Mouse (Mus musculus): ENCODE measurements around the gene Ccdc185. TPM values are rescaled to one million over a fixed set of nuclear protein-coding genes. Genes with fewer than 3 reads are reported as not detected.
A peak's percentile ranks its signal among the peaks of the same experiment; 100 is the strongest.

Ccdc185 gene
- polyA plus RNA-seq, 1 experiment from 2014 or later = not detected

- H3K4me2 ChIP-seq (ENCODE audit: low read length) = no peak overlapping the region
- H3K27me3 ChIP-seq (ENCODE audit: control insufficient read depth, insufficient read depth, low read length) = no peaks in the 10 kb centered on the region
- ATAC-seq (ENCODE audit: insufficient number of reproducible peaks, insufficient read depth, low FRiP score, low read depth) = no peak
- H3K4me1 ChIP-seq (ENCODE audit: control insufficient read depth in 2 of 2, insufficient read depth in 2 of 2, low read length in 2 of 2) = peaks cover 0 to 3% of the 10 kb centered on the region in 2 experiments; a peak in 1 of 4 replicates
- H3K9ac ChIP-seq (ENCODE audit: low read length) = no peak overlapping the region
- H3K9me3 ChIP-seq (ENCODE audit: control insufficient read depth, low read length) = no peaks in the 10 kb centered on the region
- no peak overlapping the region for H3K27ac ChIP-seq (replicated peaks in 1 of 2; ENCODE audit: control insufficient read depth in 1 of 2, insufficient read depth in 1 of 2, low read depth in 2 of 2, low read length in 2 of 2)
- 85% methylated on average over 3 of the region's 3 CpGs for WGBS
- no peaks in the 10 kb centered on the region for H3K36me3 ChIP-seq (ENCODE audit: control insufficient read depth, insufficient read depth, low read length)
- no peak overlapping the region for H3K4me3 ChIP-seq (ENCODE audit: control insufficient read depth in 1 of 2, insufficient read depth in 1 of 2, low read depth in 1 of 2, low read length in 2 of 2)
Measured at GRCm38 (mm10) chr1:182784784-182785183, 35.8 kb upstream of the Ccdc185 start.

GRCm38 (mm10) chr1:182783774-182784173 is 34.8 kb upstream of the Ccdc185 start:
- Histone ChIP-seq H3K4me3 (ENCODE audit: control insufficient read depth in 1 of 2, insufficient read depth in 1 of 2, low read depth in 1 of 2, low read length in 2 of 2) (no peak overlapping the region), H3K27me3 (ENCODE audit: control insufficient read depth, insufficient read depth, low read length) (no peaks in the 10 kb centered on the region), H3K9me3 (ENCODE audit: control insufficient read depth, low read length) (no peaks in the 10 kb centered on the region), H3K9ac (ENCODE audit: low read length) (no peak overlapping the region), H3K4me2 (ENCODE audit: low read length) (no peak overlapping the region), H3K27ac (replicated peaks in 1 of 2; ENCODE audit: control insufficient read depth in 1 of 2, insufficient read depth in 1 of 2, low read depth in 2 of 2, low read length in 2 of 2) (no peak overlapping the region), H3K4me1 (ENCODE audit: control insufficient read depth in 2 of 2, insufficient read depth in 2 of 2, low read length in 2 of 2) (peaks cover 0 to 4% of the 10 kb centered on the region in 2 experiments; a peak in 2 of 4 replicates), H3K36me3 (ENCODE audit: control insufficient read depth, insufficient read depth, low read length) (no peaks in the 10 kb centered on the region)
- WGBS = 83% methylated on average over 7 of the region's 7 CpGs
- ATAC-seq (ENCODE audit: insufficient number of reproducible peaks, insufficient read depth, low FRiP score, low read depth) = no peak

- WGBS = 74% methylated on average over 6 of the region's 6 CpGs
- no peak overlapping the region for H3K27ac ChIP-seq (replicated peaks in 1 of 2; ENCODE audit: control insufficient read depth in 1 of 2, insufficient read depth in 1 of 2, low read depth in 2 of 2, low read length in 2 of 2)
- ATAC-seq (ENCODE audit: insufficient number of reproducible peaks, insufficient read depth, low FRiP score, low read depth) = no peak
Measured at GRCm38 (mm10) chr1:182779024-182779520, 30.1 kb upstream of the Ccdc185 start.

GRCm38 (mm10) chr1:182778225-182778624 is 29.2 kb upstream of the Ccdc185 start:
- Histone ChIP-seq H3K4me1 (ENCODE audit: control insufficient read depth in 2 of 2, insufficient read depth in 2 of 2, low read length in 2 of 2) (peaks cover 0 to 11% of the 10 kb centered on the region in 2 experiments; a peak in 3 of 4 replicates), H3K27ac (replicated peaks in 1 of 2; ENCODE audit: control insufficient read depth in 1 of 2, insufficient read depth in 1 of 2, low read depth in 2 of 2, low read length in 2 of 2) (no peak overlapping the region), H3K9ac (ENCODE audit: low read length) (no peak overlapping the region), H3K4me3 (ENCODE audit: control insufficient read depth in 1 of 2, insufficient read depth in 1 of 2, low read depth in 1 of 2, low read length in 2 of 2) (no peak overlapping the region), H3K9me3 (ENCODE audit: control insufficient read depth, low read length) (no peaks in the 10 kb centered on the region), H3K36me3 (ENCODE audit: control insufficient read depth, insufficient read depth, low read length) (no peaks in the 10 kb centered on the region), H3K4me2 (ENCODE audit: low read length) (no peak overlapping the region), H3K27me3 (ENCODE audit: control insufficient read depth, insufficient read depth, low read length) (no peaks in the 10 kb centered on the region)
- 59% methylated on average over 13 of the region's 13 CpGs for WGBS
- no peak for ATAC-seq (ENCODE audit: insufficient number of reproducible peaks, insufficient read depth, low FRiP score, low read depth)

More at GRCm38 (mm10) chr1:182779024-182779520, 30.1 kb upstream of the Ccdc185 start:
- no peak overlapping the region for H3K4me3 ChIP-seq (ENCODE audit: control insufficient read depth in 1 of 2, insufficient read depth in 1 of 2, low read depth in 1 of 2, low read length in 2 of 2)
- no peaks in the 10 kb centered on the region for H3K9me3 ChIP-seq (ENCODE audit: control insufficient read depth, low read length)
- no peaks in the 10 kb centered on the region for H3K36me3 ChIP-seq (ENCODE audit: control insufficient read depth, insufficient read depth, low read length)
- no peak overlapping the region for H3K9ac ChIP-seq (ENCODE audit: low read length)
- no peak overlapping the region for H3K4me2 ChIP-seq (ENCODE audit: low read length)
- no peaks in the 10 kb centered on the region for H3K27me3 ChIP-seq (ENCODE audit: control insufficient read depth, insufficient read depth, low read length)
- H3K4me1 ChIP-seq (ENCODE audit: control insufficient read depth in 2 of 2, insufficient read depth in 2 of 2, low read length in 2 of 2) = peaks cover 0 to 11% of the 10 kb centered on the region in 2 experiments; a peak in 3 of 4 replicates

GRCm38 (mm10) chr1:182776749-182777410 is 27.9 kb upstream of the Ccdc185 start:
- Histone ChIP-seq H3K27ac (replicated peaks in 1 of 2; ENCODE audit: control insufficient read depth in 1 of 2, insufficient read depth in 1 of 2, low read depth in 2 of 2, low read length in 2 of 2) (no peak overlapping the region), H3K36me3 (ENCODE audit: control insufficient read depth, insufficient read depth, low read length) (no peaks in the 10 kb centered on the region), H3K9ac (ENCODE audit: low read length) (no peak overlapping the region), H3K4me1 (ENCODE audit: control insufficient read depth in 2 of 2, insufficient read depth in 2 of 2, low read length in 2 of 2) (peaks cover 0 to 11% of the 10 kb centered on the region in 2 experiments; a peak in 3 of 4 replicates), H3K27me3 (ENCODE audit: control insufficient read depth, insufficient read depth, low read length) (no peaks in the 10 kb centered on the region), H3K4me2 (ENCODE audit: low read length) (no peak overlapping the region), H3K9me3 (ENCODE audit: control insufficient read depth, low read length) (no peaks in the 10 kb centered on the region), H3K4me3 (ENCODE audit: control insufficient read depth in 1 of 2, insufficient read depth in 1 of 2, low read depth in 1 of 2, low read length in 2 of 2) (no peak overlapping the region)
- WGBS = 66% methylated on average over 10 of the region's 10 CpGs
- no peak for ATAC-seq (ENCODE audit: insufficient number of reproducible peaks, insufficient read depth, low FRiP score, low read depth)

- Histone ChIP-seq H3K27me3 (ENCODE audit: control insufficient read depth, insufficient read depth, low read length) (no peaks in the 10 kb centered on the region), H3K4me2 (ENCODE audit: low read length) (no peak overlapping the region), H3K9ac (ENCODE audit: low read length) (no peak overlapping the region), H3K9me3 (ENCODE audit: control insufficient read depth, low read length) (no peaks in the 10 kb centered on the region), H3K36me3 (ENCODE audit: control insufficient read depth, insufficient read depth, low read length) (no peaks in the 10 kb centered on the region), H3K4me1 (ENCODE audit: control insufficient read depth in 2 of 2, insufficient read depth in 2 of 2, low read length in 2 of 2) (peaks cover 0 to 11% of the 10 kb centered on the region in 2 experiments; a peak in 3 of 4 replicates), H3K4me3 (ENCODE audit: control insufficient read depth in 1 of 2, insufficient read depth in 1 of 2, low read depth in 1 of 2, low read length in 2 of 2) (no peak overlapping the region), H3K27ac (replicated peaks in 1 of 2; ENCODE audit: control insufficient read depth in 1 of 2, insufficient read depth in 1 of 2, low read depth in 2 of 2, low read length in 2 of 2) (no peak overlapping the region)
- ATAC-seq (ENCODE audit: insufficient number of reproducible peaks, insufficient read depth, low FRiP score, low read depth) = no peak
- WGBS = 83% methylated on average over 7 of the region's 7 CpGs
Measured at GRCm38 (mm10) chr1:182775576-182775975, 26.6 kb upstream of the Ccdc185 start.

GRCm38 (mm10) chr1:182764541-182765281 is 15.7 kb upstream of the Ccdc185 start:
- 5% methylated on average over 27 of the region's 27 CpGs for WGBS
- peak overlapping the region; percentile 72 for H3K9ac ChIP-seq (ENCODE audit: low read length)
- no peak overlapping the region for H3K27ac ChIP-seq (replicated peaks in 1 of 2; ENCODE audit: control insufficient read depth in 1 of 2, insufficient read depth in 1 of 2, low read depth in 2 of 2, low read length in 2 of 2)
- peak overlapping the region; percentile 96 for H3K4me2 ChIP-seq (ENCODE audit: low read length)
- peak; percentile 43; the same call in 1 of the 2 replicates for ATAC-seq (ENCODE audit: insufficient number of reproducible peaks, insufficient read depth, low FRiP score, low read depth)
- H3K4me1 ChIP-seq (ENCODE audit: control insufficient read depth in 2 of 2, insufficient read depth in 2 of 2, low read length in 2 of 2) = peaks cover 5 to 10% of the 10 kb centered on the region in 2 experiments; a peak in 2 of 4 replicates
- peak overlapping the region; percentile 68 to 78 for H3K4me3 ChIP-seq (ENCODE audit: control insufficient read depth in 1 of 2, insufficient read depth in 1 of 2, low read depth in 1 of 2, low read length in 2 of 2)
- peaks cover 20% of the 10 kb centered on the region for H3K27me3 ChIP-seq (ENCODE audit: control insufficient read depth, insufficient read depth, low read length)
- no peaks in the 10 kb centered on the region for H3K36me3 ChIP-seq (ENCODE audit: control insufficient read depth, insufficient read depth, low read length)
- H3K9me3 ChIP-seq (ENCODE audit: control insufficient read depth, low read length) = no peaks in the 10 kb centered on the region

Measured in heart, embryonic 14.5 days (tissue).